Mouse (Mus musculus) hindbrain, embryonic 15.5 days (tissue): ENCODE results near the gene Slc25a5. TPM values are rescaled to one million over a fixed set of nuclear protein-coding genes. Genes with fewer than 3 reads are reported as not detected.
"Not testable (repeated sequence)": the region's sequence is repeated elsewhere in the genome, so short reads cannot be mapped to it uniquely, and the experiment has no call there.

Experiments
- ATAC-seq: fragments of 200-750 bp; cut with Nextera tagmentation; 2 replicates; pipeline ENCODE4 v1.8.0; 2017; ENCODE audit warnings: low read depth, moderate number of reproducible peaks, moderate TSS enrichment; ENCODE audit not compliant: low FRiP score
- H3K27ac ChIP-seq: fragments of 300-500 bp; sonication (generic); replicated peaks from 2 replicates; pipeline ENCODE4 v1.5.1; 2015; ENCODE audit warnings: mild to moderate bottlenecking, inconsistent platforms
- H3K27me3 ChIP-seq: fragments of 300-500 bp; sonication (generic); 2 replicates; pipeline ENCODE4 v1.6.1; 2015; ENCODE audit warnings: control low read depth, inconsistent platforms
- H3K36me3 ChIP-seq: fragments of 300-500 bp; sonication (generic); 2 replicates; pipeline ENCODE4 v1.6.1; 2015; ENCODE audit warnings: control low read depth, inconsistent platforms
- H3K4me1 ChIP-seq: fragments of 300-500 bp; sonication (generic); replicated peaks from 2 replicates; pipeline ENCODE4 v1.6.1; 2015; ENCODE audit warnings: control low read depth, inconsistent platforms
- H3K4me2 ChIP-seq: fragments of 300-500 bp; sonication (generic); 2 replicates; pipeline ENCODE4 v1.6.1; 2015; ENCODE audit warnings: moderate library complexity, mild to moderate bottlenecking, inconsistent platforms
- H3K4me3 ChIP-seq: fragments of 300-500 bp; sonication (generic); 2 replicates; pipeline ENCODE4 v1.5.1; 2015; ENCODE audit warnings: mild to moderate bottlenecking, inconsistent platforms
- H3K9ac ChIP-seq: fragments of 300-500 bp; sonication (generic); 2 replicates; pipeline ENCODE4 v1.6.1; 2015; ENCODE audit warnings: inconsistent platforms
- H3K9me3 ChIP-seq: fragments of 300-500 bp; sonication (generic); 2 replicates; pipeline ENCODE4 v1.6.1; 2016; ENCODE audit warnings: control low read depth, inconsistent platforms
- WGBS: fragments of 180-500 bp; shearing (Covaris S2); methylation state at CpG from one replicate; pipeline ENCODE4 v1.1.7; 2015; 5-methylcytosine and 5-hydroxymethylcytosine counted together
- polyA plus RNA-seq: library from polyadenylated mRNA; unstranded; fragments of >200 nt; fragmentation: Nextera tagmentation; extraction: Ambion mirVana; gene quantifications from 2 replicates; pipeline ENCODE4 v1.2.1, GENCODE M21; 2015

The Slc25a5 gene
- polyA plus RNA-seq, 1 experiment from 2014 or later: 506 TPM

GRCm38 (mm10) chrX:36763298-36763933 lies 32.0 kb upstream of the Slc25a5 start:
- no peaks in the 10 kb centered on the region for H3K27me3 ChIP-seq
- H3K9me3 ChIP-seq: no peaks in the 10 kb centered on the region
- no peak overlapping the region for H3K9ac ChIP-seq
- 0 out of 2 replicates have a peak overlapping the region, but pooled peaks have one; percentile 11 for H3K4me2 ChIP-seq
- H3K4me1 ChIP-seq: 0 out of 2 replicates have a peak, but pooled peaks cover 3% of the 10 kb centered on the region
- no peaks in the 10 kb centered on the region for H3K36me3 ChIP-seq
- no peak overlapping the region for H3K4me3 ChIP-seq
- peak overlapping the region; percentile 65 for H3K27ac ChIP-seq
- 31% methylated on average over 11 of the region's 11 CpGs for WGBS
- ATAC-seq: peak; percentile 62

- no peak overlapping the region for H3K9ac ChIP-seq
- no peaks in the 10 kb centered on the region for H3K36me3 ChIP-seq
- 19% methylated on average over 2 of the region's 2 CpGs for WGBS
- H3K4me2 ChIP-seq: no peak overlapping the region
- 0 out of 2 replicates have a peak, but pooled peaks have one; percentile 8 for ATAC-seq
- H3K4me3 ChIP-seq: no peak overlapping the region
- no peaks in the 10 kb centered on the region for H3K27me3 ChIP-seq
- 0 out of 2 replicates have a peak, but pooled peaks cover 3% of the 10 kb centered on the region for H3K4me1 ChIP-seq
- H3K9me3 ChIP-seq: no peaks in the 10 kb centered on the region
- peak overlapping the region; percentile 65 for H3K27ac ChIP-seq
These were observed 31.5 kb upstream of the Slc25a5 start for GRCm38 (mm10) chrX:36763934-36764317.

DNA sequence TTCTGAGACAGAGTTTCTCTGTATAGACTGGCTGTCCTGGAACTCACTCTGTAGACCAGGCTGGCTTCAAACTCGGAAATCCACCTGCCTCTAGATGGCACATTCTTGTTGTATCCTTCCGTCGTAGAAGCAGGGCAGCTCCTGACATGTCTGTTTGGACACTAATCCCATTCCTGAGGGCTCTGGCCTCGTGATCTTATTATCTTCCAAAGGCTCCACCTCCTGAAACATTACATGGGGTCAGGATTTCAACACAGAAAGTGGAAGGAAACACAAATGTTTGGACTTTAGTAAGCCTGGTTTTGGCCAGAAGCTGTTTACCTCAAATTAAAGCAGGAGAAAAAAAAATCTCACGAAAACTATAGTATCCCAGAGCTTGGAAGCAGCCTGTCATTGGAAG lies 28.1 kb upstream of the Slc25a5 start:
- Histone ChIP-seq H3K36me3 (no peaks in the 10 kb centered on the region), H3K9me3 (no peaks in the 10 kb centered on the region), H3K27me3 (no peaks in the 10 kb centered on the region), H3K9ac (no peak overlapping the region), H3K4me3 (no peak overlapping the region), H3K4me2 (no peak overlapping the region), H3K27ac (no peak overlapping the region), H3K4me1 (0 out of 2 replicates have a peak, but pooled peaks cover 3% of the 10 kb centered on the region)
- no peak for ATAC-seq
- 65% methylated on average over 5 of the region's 5 CpGs for WGBS

GRCm38 (mm10) chrX:36772591-36772990 lies 22.9 kb upstream of the Slc25a5 start:
- no peaks in the 10 kb centered on the region for H3K36me3 ChIP-seq
- ATAC-seq: no peak
- H3K27ac ChIP-seq: no peak overlapping the region
- no peak overlapping the region for H3K4me3 ChIP-seq
- no peaks in the 10 kb centered on the region for H3K9me3 ChIP-seq
- no peaks in the 10 kb centered on the region for H3K27me3 ChIP-seq
- no peak overlapping the region for H3K9ac ChIP-seq
- no peak overlapping the region for H3K4me2 ChIP-seq
- WGBS: 88% methylated on average over 6 of the region's 6 CpGs
- H3K4me1 ChIP-seq: no peaks in the 10 kb centered on the region

DNA sequence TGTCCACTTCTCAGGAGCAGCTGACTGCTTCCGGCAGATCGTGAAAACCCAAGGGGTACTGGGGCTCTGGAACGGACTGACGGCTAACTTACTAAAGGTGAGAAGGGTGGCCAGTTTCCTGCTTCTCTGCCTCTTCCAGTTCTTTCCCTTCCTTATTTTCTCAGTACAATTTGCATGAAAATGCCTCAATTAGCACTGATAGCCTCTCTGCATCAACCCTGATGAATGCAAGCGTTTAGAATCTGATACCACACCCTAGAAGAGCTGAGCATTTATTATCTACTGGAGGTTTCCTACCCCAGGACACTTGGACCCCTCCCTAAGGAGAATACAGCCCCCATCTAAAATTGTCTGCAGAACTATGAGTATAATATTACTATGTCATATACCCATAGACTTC lies 19.9 kb upstream of the Slc25a5 start:
- H3K4me1 ChIP-seq: no peaks in the 10 kb centered on the region
- H3K27ac ChIP-seq: no peak overlapping the region
- 91% methylated on average over 5 of the region's 5 CpGs for WGBS
- H3K4me3 ChIP-seq: no peak overlapping the region
- no peaks in the 10 kb centered on the region for H3K36me3 ChIP-seq
- H3K9me3 ChIP-seq: no peaks in the 10 kb centered on the region
- no peaks in the 10 kb centered on the region for H3K27me3 ChIP-seq
- no peak overlapping the region for H3K9ac ChIP-seq
- no peak overlapping the region for H3K4me2 ChIP-seq
- ATAC-seq: no peak

DNA sequence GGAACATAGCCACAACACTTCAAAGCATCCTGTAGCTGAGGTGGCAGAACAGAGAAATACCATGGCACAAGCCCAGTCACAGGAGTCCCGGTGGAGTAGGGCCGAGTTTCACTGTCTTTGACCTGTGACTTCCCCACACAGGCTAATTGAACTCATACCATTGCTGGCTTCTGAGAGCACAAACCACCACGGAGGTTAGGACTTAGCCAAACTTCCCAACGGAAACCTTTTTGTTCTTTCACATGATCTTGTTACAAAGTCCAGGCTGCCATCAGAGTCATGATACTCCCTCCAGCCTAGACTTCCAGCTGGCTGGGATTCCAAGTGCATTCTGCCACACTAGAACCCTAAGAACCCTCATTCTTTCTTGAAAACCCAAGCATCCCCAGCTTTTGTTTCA lies 17.8 kb upstream of the Slc25a5 start:
- no peak overlapping the region for H3K4me3 ChIP-seq
- 77% methylated on average over 4 of the region's 4 CpGs for WGBS
- no peaks in the 10 kb centered on the region for H3K4me1 ChIP-seq
- no peak overlapping the region for H3K9ac ChIP-seq
- H3K27me3 ChIP-seq: no peaks in the 10 kb centered on the region
- no peak overlapping the region for H3K27ac ChIP-seq
- no peak for ATAC-seq
- no peak overlapping the region for H3K4me2 ChIP-seq
- no peaks in the 10 kb centered on the region for H3K36me3 ChIP-seq
- H3K9me3 ChIP-seq: no peaks in the 10 kb centered on the region

- Histone ChIP-seq H3K4me2 (no peak overlapping the region), H3K9me3 (no peaks in the 10 kb centered on the region), H3K27ac (no peak overlapping the region), H3K4me1 (no peaks in the 10 kb centered on the region), H3K27me3 (no peaks in the 10 kb centered on the region), H3K36me3 (no peaks in the 10 kb centered on the region), H3K4me3 (no peak overlapping the region), H3K9ac (no peak overlapping the region)
- WGBS: 67% methylated on average over 4 of the region's 4 CpGs
- ATAC-seq: no peak
These were observed 6.1 kb upstream of the Slc25a5 start for GRCm38 (mm10) chrX:36789360-36789759.

DNA sequence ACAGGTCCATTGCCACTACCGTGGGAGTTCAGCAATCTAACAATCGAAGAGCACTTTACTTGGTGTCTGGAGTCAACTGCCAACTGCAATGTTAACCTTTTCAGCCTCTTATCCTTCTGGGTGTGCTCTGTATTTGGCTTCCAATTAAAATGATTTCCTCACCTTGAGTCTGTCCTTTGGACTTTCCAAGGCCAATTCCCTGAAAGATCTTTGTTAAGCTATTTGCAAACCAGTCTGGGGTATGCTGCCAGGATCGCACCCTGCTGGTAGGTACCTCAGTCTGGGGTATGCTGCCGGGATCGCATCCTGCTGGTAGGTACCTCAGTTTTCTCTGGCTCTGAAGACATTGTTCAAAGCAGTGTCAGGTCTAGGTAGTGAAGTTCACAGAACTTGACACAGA lies 880 bp upstream of the Slc25a5 start:
- Histone ChIP-seq H3K27ac (no peak overlapping the region), H3K4me2 (no peak overlapping the region), H3K27me3 (no peaks in the 10 kb centered on the region), H3K4me1 (peaks cover 4% of the 10 kb centered on the region; the same call in 1 of the 2 replicates), H3K36me3 (no peaks in the 10 kb centered on the region), H3K9ac (no peak overlapping the region), H3K4me3 (no peak overlapping the region), H3K9me3 (no peaks in the 10 kb centered on the region)
- 66% methylated on average over 5 of the region's 5 CpGs for WGBS
- no peak for ATAC-seq

DNA sequence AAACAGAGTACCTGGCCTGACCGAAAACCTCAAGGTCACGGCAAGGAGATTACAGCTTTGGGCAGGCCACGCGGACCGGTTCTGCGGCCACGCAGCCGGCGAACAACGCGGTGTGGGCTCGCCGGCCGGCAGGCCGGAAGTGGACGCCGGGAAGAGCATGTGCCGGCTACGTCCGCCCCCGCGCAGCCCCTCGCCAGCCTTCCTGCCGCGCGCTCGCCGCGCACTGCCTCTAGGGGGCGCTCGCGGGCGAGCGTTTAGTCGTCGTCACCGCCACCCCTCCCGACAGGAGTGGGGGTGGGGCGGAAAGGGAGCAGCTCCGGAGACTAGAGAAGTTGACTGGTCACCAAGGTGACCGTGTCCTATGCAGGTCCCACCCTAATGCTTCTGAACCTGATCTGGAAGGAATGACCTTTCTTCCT lies 721 bp downstream of the Slc25a5 start:
- H3K4me2 ChIP-seq: peak overlapping the region; percentile 54
- 23% methylated on average over 41 of the region's 41 CpGs for WGBS
- peak; percentile 83 for ATAC-seq
- no peaks in the 10 kb centered on the region for H3K9me3 ChIP-seq
- peak overlapping the region; percentile 65 for H3K4me3 ChIP-seq
- peak overlapping the region; percentile 85 for H3K27ac ChIP-seq
- H3K9ac ChIP-seq: peak overlapping the region; percentile 70
- H3K4me1 ChIP-seq: peaks cover 4% of the 10 kb centered on the region; the same call in 1 of the 2 replicates
- H3K36me3 ChIP-seq: no peaks in the 10 kb centered on the region
- H3K27me3 ChIP-seq: no peaks in the 10 kb centered on the region

- H3K4me2 ChIP-seq: peak overlapping the region; percentile 54
- H3K9ac ChIP-seq: peak overlapping the region; percentile 70
- not testable (repeated sequence) for H3K9me3 ChIP-seq, ATAC-seq, H3K27me3 ChIP-seq, H3K36me3 ChIP-seq, H3K4me1 ChIP-seq
- peak overlapping the region; percentile 85 for H3K27ac ChIP-seq
- peak overlapping the region; percentile 65 for H3K4me3 ChIP-seq
- WGBS: 65% methylated on average over 8 of the region's 8 CpGs
These were observed 1.3 kb downstream of the Slc25a5 start for GRCm38 (mm10) chrX:36796734-36797133.

GRCm38 (mm10) chrX:36799131-36799879 lies 3.9 kb downstream of the Slc25a5 start:
- 50% methylated on average over 6 of the region's 6 CpGs for WGBS

DNA sequence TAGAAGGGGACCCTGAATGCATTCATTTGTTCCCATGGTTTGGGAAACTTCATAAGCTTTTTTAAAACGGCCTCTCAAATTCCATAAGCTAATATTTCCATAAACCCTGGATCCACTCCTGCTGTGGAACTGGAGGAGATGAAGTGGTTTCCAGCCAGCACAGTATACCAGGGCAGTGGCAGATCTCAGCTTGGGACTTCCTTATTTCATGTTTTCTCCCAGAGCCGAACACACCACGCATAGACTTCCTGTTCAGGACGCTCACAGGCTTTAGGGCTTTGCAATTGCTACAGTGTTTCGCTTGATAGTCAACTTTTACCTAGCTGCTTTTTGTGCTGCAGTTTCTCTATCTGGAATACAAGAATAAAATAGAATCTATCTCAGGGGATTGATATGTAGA lies 7.7 kb downstream of the Slc25a5 start:
- peaks cover 6% of the 10 kb centered on the region for H3K4me1 ChIP-seq
- H3K4me3 ChIP-seq: no peak overlapping the region
- H3K9ac ChIP-seq: no peak overlapping the region
- 78% methylated on average over 5 of the region's 5 CpGs for WGBS
- no peaks in the 10 kb centered on the region for H3K27me3 ChIP-seq
- no peaks in the 10 kb centered on the region for H3K9me3 ChIP-seq
- no peak overlapping the region for H3K4me2 ChIP-seq
- no peak for ATAC-seq
- H3K36me3 ChIP-seq: no peaks in the 10 kb centered on the region
- no peak overlapping the region for H3K27ac ChIP-seq

More at GRCm38 (mm10) chrX:36799131-36799879, 3.9 kb downstream of the Slc25a5 start:
- Histone ChIP-seq H3K4me1 (peaks cover 4% of the 10 kb centered on the region; the same call in 1 of the 2 replicates), H3K9ac (no peak overlapping the region), H3K27me3 (no peaks in the 10 kb centered on the region), H3K36me3 (no peaks in the 10 kb centered on the region), H3K9me3 (no peaks in the 10 kb centered on the region), H3K27ac (no peak overlapping the region), H3K4me2 (no peak overlapping the region), H3K4me3 (no peak overlapping the region)
- no peak for ATAC-seq
